Mouse (Mus musculus) heart, embryonic 14.5 days (tissue): ENCODE data around the gene Clip2. TPM values are rescaled to one million over a fixed set of nuclear protein-coding genes. Genes with fewer than 3 reads are reported as not detected.

Experiments used
- microRNA-seq: library from miRNA; unstranded; fragments of <30 nt; microRNA quantifications from one replicate; pipeline ENCODE4, GENCODE M21; 2016
- polyA plus RNA-seq: library from polyadenylated mRNA; unstranded; fragments of >200 nt; fragmentation: Nextera tagmentation; extraction: Ambion mirVana; gene quantifications from 2 replicates; pipeline ENCODE4 v1.2.1, GENCODE M21; 2014

The Clip2 gene
- polyA plus RNA-seq, 1 experiment from 2014 or later: 1.9 TPM

Small RNAs within 50 kb of the gene (microRNA-seq; reads per million reads assigned to microRNA genes)
- not detected for gene Gm26340
- not detected for gene Mir7228

Other genes with a start within 250 kb of the Clip2 start
- gene Gtf2i, start 237.7 kb downstream of the Clip2 start, polyA plus RNA-seq: 131 and 132 TPM in 2 replicates
- 53.9 and 55.0 TPM in 2 replicates for gene Gtf2ird1, start 95.7 kb downstream of the Clip2 start, polyA plus RNA-seq
- not detected in 2 replicates for gene Syna, start 7.7 kb upstream of the Clip2 start, polyA plus RNA-seq
- gene Rfc2, start 28.9 kb upstream of the Clip2 start, polyA plus RNA-seq: 181 and 184 TPM in 2 replicates
- 2.1 and 3.2 TPM in 2 replicates for gene Lat2, start 62.6 kb upstream of the Clip2 start, polyA plus RNA-seq
- gene Eif4h, start 87.1 kb upstream of the Clip2 start, polyA plus RNA-seq: 303 and 326 TPM in 2 replicates
- 3.6 TPM in 2 replicates for gene Limk1, start 136.2 kb upstream of the Clip2 start, polyA plus RNA-seq
- gene Eln, start 194.9 kb upstream of the Clip2 start, polyA plus RNA-seq: 202 and 337 TPM in 2 replicates